Comparison of ENCODE assay signal across 21 mouse cellular contexts in the genomic region with DNA sequence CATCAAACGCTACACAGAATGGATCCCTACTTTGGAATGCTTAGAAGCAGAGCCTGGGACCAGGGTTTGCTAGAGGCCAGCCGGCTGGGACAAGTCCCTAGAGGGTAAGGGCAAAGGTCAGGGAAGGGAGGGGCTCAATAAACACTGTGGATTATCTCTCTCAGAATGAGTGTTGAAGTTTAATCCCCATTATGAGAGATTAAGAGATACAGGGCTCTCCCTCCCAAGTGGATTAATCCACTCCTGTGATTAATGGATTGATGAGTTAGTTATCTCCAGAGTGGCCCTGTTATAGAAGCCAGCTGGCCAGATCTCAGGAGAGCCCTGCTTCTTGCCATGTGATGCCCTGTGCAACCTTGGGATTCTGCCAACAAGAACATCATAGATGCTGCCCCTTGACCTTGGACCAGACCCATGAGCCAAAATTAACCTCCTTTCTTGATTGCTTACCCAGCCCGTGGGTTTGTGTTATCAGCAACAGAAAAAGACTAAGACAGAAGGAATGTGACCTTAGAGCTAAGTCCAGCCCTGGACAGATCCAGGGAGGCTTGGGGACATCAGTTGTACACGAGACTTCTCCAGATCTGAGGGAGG.
DNase-seq lines count a peak whose midpoint lies in the region; ATAC-seq and TF ChIP-seq lines count a peak whose summit lies in the region.
"Had no signal": no experiment of that assay in that cellular context is flagged by ENCODE, and none has a peak within 500 bp of the region (broad histone marks: within the 10 kb centered on the region; RNA-seq: fewer than 3 reads in every experiment).

No protein-coding gene starts in this region.

- H3K9ac ChIP-seq in midbrain, embryonic 14.5 days (replicated peaks; ENCODE audit: low read length), result no peak overlapping the region
- no peak overlapping the region for H3K9ac ChIP-seq in forebrain, postnatal 0 days
- H3K9ac ChIP-seq: forebrain, embryonic 13.5 days; heart, embryonic 12.5 days; limb, embryonic 12.5 days; liver, embryonic 15.5 days had no signal

- no peak for ATAC-seq in midbrain, embryonic 14.5 days (ENCODE audit: low FRiP score, low TSS enrichment)
- ATAC-seq in megakaryocyte progenitor cell, adult 5-6 weeks (replicated peaks; ENCODE audit: poor library complexity), result no peak
- no peak for ATAC-seq in forebrain, postnatal 0 days
- no peak for ATAC-seq in frontal cortex, adult (ENCODE audit: low TSS enrichment)

- no peak overlapping the region for H3K4me2 ChIP-seq in midbrain, embryonic 14.5 days (ENCODE audit: low read length)
- H3K4me2 ChIP-seq in forebrain, postnatal 0 days (ENCODE audit: low read depth), result no peak overlapping the region
- H3K4me2 ChIP-seq: forebrain, embryonic 13.5 days; heart, embryonic 12.5 days; limb, embryonic 12.5 days; liver, embryonic 15.5 days had no signal

- peaks cover 77% of the 10 kb centered on the region for H3K27me3 ChIP-seq in midbrain, embryonic 10.5 days (ENCODE audit: low read depth, poor library complexity, severe bottlenecking)
- no peaks in the 10 kb centered on the region for H3K27me3 ChIP-seq in midbrain, embryonic 14.5 days (ENCODE audit: control insufficient read depth, insufficient read depth, low read length)
- no peaks in the 10 kb centered on the region for H3K27me3 ChIP-seq in forebrain, postnatal 0 days (ENCODE audit: insufficient read depth, low read length)
- H3K27me3 ChIP-seq: CH12.LX; forebrain, embryonic 13.5 days; liver, embryonic 15.5 days had no signal

- H3K4me3 ChIP-seq in midbrain, embryonic 10.5 days, result no peak overlapping the region
- H3K4me3 ChIP-seq in midbrain, embryonic 14.5 days (replicated peaks; ENCODE audit: low read depth, low read length), result no peak overlapping the region
- H3K4me3 ChIP-seq in forebrain, postnatal 0 days (ENCODE audit: low read depth, low read length), result no peak overlapping the region
- H3K4me3 ChIP-seq: embryonic facial prominence, embryonic 10.5 days; forebrain, embryonic 13.5 days; heart, embryonic 12.5 days; limb, embryonic 12.5 days; liver, embryonic 15.5 days; megakaryocyte, embryonic 14.5 days had no signal

- no peaks in the 10 kb centered on the region for H3K36me3 ChIP-seq in midbrain, embryonic 10.5 days
- H3K36me3 ChIP-seq in midbrain, embryonic 14.5 days (ENCODE audit: control insufficient read depth, insufficient read depth, low read length), result no peaks in the 10 kb centered on the region
- H3K36me3 ChIP-seq in forebrain, postnatal 0 days (ENCODE audit: insufficient read depth), result no peaks in the 10 kb centered on the region
- H3K36me3 ChIP-seq: embryonic facial prominence, embryonic 10.5 days; heart, embryonic 12.5 days; limb, embryonic 12.5 days; liver, embryonic 15.5 days had no signal

- H3K4me1 ChIP-seq in midbrain, embryonic 10.5 days, result peaks cover 31% of the 10 kb centered on the region
- no peaks in the 10 kb centered on the region for H3K4me1 ChIP-seq in midbrain, embryonic 14.5 days (ENCODE audit: control insufficient read depth, insufficient read depth, low read length)
- H3K4me1 ChIP-seq in forebrain, postnatal 0 days (ENCODE audit: insufficient read depth), result no peaks in the 10 kb centered on the region
- H3K4me1 ChIP-seq: forebrain, embryonic 13.5 days; limb, embryonic 12.5 days had no signal

- H3K9me3 ChIP-seq in midbrain, embryonic 10.5 days (replicated peaks), result no peaks in the 10 kb centered on the region
- H3K9me3 ChIP-seq in midbrain, embryonic 14.5 days (ENCODE audit: control insufficient read depth, low read length), result no peaks in the 10 kb centered on the region
- no peaks in the 10 kb centered on the region for H3K9me3 ChIP-seq in forebrain, postnatal 0 days (ENCODE audit: low read length)
- H3K9me3 ChIP-seq: embryonic facial prominence, embryonic 10.5 days; forebrain, embryonic 13.5 days; heart, embryonic 12.5 days; limb, embryonic 12.5 days; liver, embryonic 15.5 days; megakaryocyte, embryonic 14.5 days had no signal

- no peak for TF ChIP-seq CTCF in forebrain, postnatal 0 days (IDR thresholded peaks at IDR 0.05; ENCODE audit: low read depth)

- peak; percentile 76 for DNase-seq in adrenal gland, adult 2 months
- DNase-seq in adrenal gland, postnatal 4 days (ENCODE audit: low spot score in 2 of 2), result no peak
- DNase-seq in midbrain, embryonic 10.5 days (ENCODE audit: low spot score), result peak; percentile 36
- no peak for DNase-seq in midbrain, embryonic 14.5 days
- DNase-seq in kidney, postnatal 25 days, result peak; percentile 38 to 51
- DNase-seq in forebrain, postnatal 0 days, result no peak
- DNase-seq: cerebellum, adult 11 months; cerebellum, postnatal 25 days; layer of hippocampus, adult 9-11 months; lung, postnatal 10 days; right cerebral cortex, adult 18-20 months; thymus, postnatal 14 days had no signal

- no peak overlapping the region for H3K27ac ChIP-seq in midbrain, embryonic 10.5 days (replicated peaks)
- no peak overlapping the region for H3K27ac ChIP-seq in midbrain, embryonic 14.5 days (replicated peaks; ENCODE audit: low read depth, low read length)
- no peak overlapping the region for H3K27ac ChIP-seq in forebrain, postnatal 0 days (ENCODE audit: low read depth, low read length)
- H3K27ac ChIP-seq: embryonic facial prominence, embryonic 10.5 days; forebrain, embryonic 13.5 days; limb, embryonic 12.5 days; liver, embryonic 15.5 days had no signal

- WGBS in midbrain, embryonic 10.5 days, result 25% methylated on average over 4 of the region's 4 CpGs
- WGBS in midbrain, embryonic 14.5 days, result 29% methylated on average over 4 of the region's 4 CpGs
- 37% methylated on average over 4 of the region's 4 CpGs for WGBS in forebrain, postnatal 0 days

Comparison
In these comparisons a context has a peak if more than half of its experiments do, and no peak if none do; other contexts are left out.
1. DNase-seq: peak in adrenal gland, adult 2 months (single experiment), midbrain, embryonic 10.5 days (single experiment) and kidney, postnatal 25 days (2 of 2); none in adrenal gland, postnatal 4 days (0 of 2), midbrain, embryonic 14.5 days (single experiment) and forebrain, postnatal 0 days (single experiment).